Mouse (Mus musculus): ENCODE data around the gene Dock7. TPM values are rescaled to one million over a fixed set of nuclear protein-coding genes. Genes with fewer than 3 reads are reported as not detected.

Gene Dock7
- polyA plus RNA-seq, 3 experiments from 2014 or later, result 0.16 to 0.97 TPM; not detected in 1

GRCm38 (mm10) chr4:99121123-99121755, 524 bp upstream of the Dock7 start:
- no peak for ATAC-seq

- no peak for ATAC-seq
Measured at GRCm38 (mm10) chr4:99119051-99119450, 1.7 kb downstream of the Dock7 start.

- no peak for ATAC-seq
Measured at GRCm38 (mm10) chr4:99115797-99116196, 4.9 kb downstream of the Dock7 start.

- ATAC-seq, result no peak
Measured at GRCm38 (mm10) chr4:99111670-99112069, 9.0 kb downstream of the Dock7 start.

- ATAC-seq, result no peak
Measured at GRCm38 (mm10) chr4:99108817-99109216, 11.9 kb downstream of the Dock7 start.

- no peak for ATAC-seq
Measured at GRCm38 (mm10) chr4:99102846-99103245, 17.9 kb downstream of the Dock7 start.

- no peak for ATAC-seq
Measured at GRCm38 (mm10) chr4:99100724-99101123, 20.0 kb downstream of the Dock7 start.

- no peak for ATAC-seq
Measured at GRCm38 (mm10) chr4:99091777-99092176, 28.9 kb downstream of the Dock7 start.

GRCm38 (mm10) chr4:99091151-99091701, 29.5 kb downstream of the Dock7 start:
- ATAC-seq, result no peak

GRCm38 (mm10) chr4:99087760-99088485, 32.8 kb downstream of the Dock7 start:
- no peak for ATAC-seq

GRCm38 (mm10) chr4:99083862-99084261, 36.9 kb downstream of the Dock7 start:
- no peak for ATAC-seq

- ATAC-seq, result no peak
Measured at GRCm38 (mm10) chr4:99081169-99081568, 39.5 kb downstream of the Dock7 start.

- no peak for ATAC-seq
Measured at GRCm38 (mm10) chr4:99078005-99078404, 42.7 kb downstream of the Dock7 start.

GRCm38 (mm10) chr4:99068806-99069205, 51.9 kb downstream of the Dock7 start:
- no peak for ATAC-seq

GRCm38 (mm10) chr4:99064524-99064923, 56.2 kb downstream of the Dock7 start:
- ATAC-seq, result no peak

GRCm38 (mm10) chr4:99048581-99048980, 72.1 kb downstream of the Dock7 start:
- ATAC-seq, result no peak

- no peak for ATAC-seq
Measured at GRCm38 (mm10) chr4:99046471-99046870, 74.2 kb downstream of the Dock7 start.

GRCm38 (mm10) chr4:99044854-99045253, 75.9 kb downstream of the Dock7 start:
- no peak for ATAC-seq

GRCm38 (mm10) chr4:99032921-99033320, 87.8 kb downstream of the Dock7 start:
- no peak for ATAC-seq

GRCm38 (mm10) chr4:99030686-99031085, 90.0 kb downstream of the Dock7 start, which contains the start of gene Angptl3:
Gene Angptl3 (plus strand): TSS chr4:99030954.
- no peak for ATAC-seq

- no peak for ATAC-seq
Measured at GRCm38 (mm10) chr4:99028377-99028776, 92.3 kb downstream of the Dock7 start.

GRCm38 (mm10) chr4:99022221-99022620, 98.5 kb downstream of the Dock7 start:
- no peak for ATAC-seq

GRCm38 (mm10) chr4:99011039-99011438, 109.7 kb downstream of the Dock7 start:
- ATAC-seq, result no peak

GRCm38 (mm10) chr4:99006319-99006718, 114.4 kb downstream of the Dock7 start:
- ATAC-seq, result no peak

All from inflammation-experienced regulatory T-cells, adult 6 months (primary cell).